Mouse (Mus musculus): ENCODE measurements around the gene Pacrg. TPM values are rescaled to one million over a fixed set of nuclear protein-coding genes. Genes with fewer than 3 reads are reported as not detected.

The Pacrg gene
- total and polyA plus RNA-seq, 3 experiments = not detected

GRCm38 (mm10) chr17:10583301-10583700 is 256.8 kb downstream of the Pacrg start:
- dilution Hi-C loops (cut with MboI; ENCODE audit: extremely low pct_ligation_motif_present, extremely low pct_unique_long_range_greater_than_20kb, low sequenced_read_pairs) = no loop called here

GRCm38 (mm10) chr17:10575306-10575705 is 264.8 kb downstream of the Pacrg start:
- Histone ChIP-seq H3K79me2 (replicated peaks; ENCODE audit: control insufficient read depth, extremely low read depth, insufficient read depth, poor library complexity, severe bottlenecking) (no peaks in the 10 kb centered on the region), H3K9ac (ENCODE audit: insufficient read depth, low read depth) (no peak overlapping the region), H3K9me3 (replicated peaks; ENCODE audit: low read length) (no peaks in the 10 kb centered on the region), H3K4me3 (replicated peaks in 1 of 3; ENCODE audit: low read depth in 2 of 3, low read length in 2 of 3, poor library complexity in 1 of 3) (no peak overlapping the region), H3K27me3 (replicated peaks) (no peaks in the 10 kb centered on the region), H3K4me1 (ENCODE audit: control insufficient read depth in 1 of 2, insufficient read depth in 2 of 2) (no peaks in the 10 kb centered on the region), H3K27ac (ENCODE audit: insufficient read depth, low read depth) (no peak overlapping the region), H3K4me2 (ENCODE audit: insufficient read depth, low read depth, poor library complexity, severe bottlenecking) (no peak overlapping the region), H3K36me3 (replicated peaks in 1 of 2; ENCODE audit: control insufficient read depth in 1 of 2, insufficient read depth in 1 of 2, low read length in 1 of 2) (no peaks in the 10 kb centered on the region)
- no peak for DNase-seq (ENCODE audit: extremely low read depth)
- dilution Hi-C loops (cut with MboI; ENCODE audit: extremely low pct_ligation_motif_present, extremely low pct_unique_long_range_greater_than_20kb, low sequenced_read_pairs) (no loop called here), in situ Hi-C loops (cut with MboI; ENCODE audit: low pct_ligation_motif_present, low pct_unique_long_range_greater_than_20kb, low sequenced_read_pairs) (no loop called here)
- TF ChIP-seq CHD2 (IDR thresholded peaks at IDR 0.05; ENCODE audit: low read length) (no peak), EP300 (IDR thresholded peaks at IDR 0.05; ENCODE audit: low read length) (no peak), NELFE (IDR thresholded peaks at IDR 0.05; ENCODE audit: low read depth, low read length) (no peak), KAT2A (IDR thresholded peaks at IDR 0.05; ENCODE audit: insufficient replicate concordance, low read length) (no peak), ZMIZ1 (IDR thresholded peaks at IDR 0.05; ENCODE audit: low read depth, low read length) (no peak), ZC3H11A (IDR thresholded peaks at IDR 0.05; ENCODE audit: low read depth, low read length) (no peak), MEF2A (IDR thresholded peaks at IDR 0.05; ENCODE audit: borderline replicate concordance, low read depth, low read length) (no peak), MAFK (IDR thresholded peaks at IDR 0.05; ENCODE audit: insufficient replicate concordance, low read length) (no peak), ZNF384 (IDR thresholded peaks at IDR 0.05; ENCODE audit: low read depth, low read length) (no peak), MYC (IDR thresholded peaks at IDR 0.05; ENCODE audit: low read depth, low read length) (no peak)

More at GRCm38 (mm10) chr17:10583301-10583700, 256.8 kb downstream of the Pacrg start:
- Histone ChIP-seq H3K27ac (ENCODE audit: insufficient read depth, low read depth) (no peak overlapping the region), H3K27me3 (replicated peaks) (no peaks in the 10 kb centered on the region), H3K9ac (ENCODE audit: insufficient read depth, low read depth) (no peak overlapping the region), H3K4me1 (ENCODE audit: control insufficient read depth in 1 of 2, insufficient read depth in 2 of 2) (no peaks in the 10 kb centered on the region), H3K4me2 (ENCODE audit: insufficient read depth, low read depth, poor library complexity, severe bottlenecking) (no peak overlapping the region), H3K4me3 (replicated peaks in 1 of 3; ENCODE audit: low read depth in 2 of 3, low read length in 2 of 3, poor library complexity in 1 of 3) (no peak overlapping the region), H3K79me2 (replicated peaks; ENCODE audit: control insufficient read depth, extremely low read depth, insufficient read depth, poor library complexity, severe bottlenecking) (no peaks in the 10 kb centered on the region), H3K36me3 (replicated peaks in 1 of 2; ENCODE audit: control insufficient read depth in 1 of 2, insufficient read depth in 1 of 2, low read length in 1 of 2) (no peaks in the 10 kb centered on the region), H3K9me3 (replicated peaks; ENCODE audit: low read length) (no peaks in the 10 kb centered on the region)
- no peak for DNase-seq (ENCODE audit: extremely low read depth)
- TF ChIP-seq KAT2A (IDR thresholded peaks at IDR 0.05; ENCODE audit: insufficient replicate concordance, low read length) (no peak), MAZ (IDR thresholded peaks at IDR 0.05; ENCODE audit: low read depth, low read length) (no peak), UBTF (IDR thresholded peaks at IDR 0.05; ENCODE audit: low read depth, low read length) (no peak), POLR2AphosphoS2 (IDR thresholded peaks at IDR 0.05; ENCODE audit: low read depth, low read length) (no peak)
- in situ Hi-C loops (cut with MboI; ENCODE audit: low pct_ligation_motif_present, low pct_unique_long_range_greater_than_20kb, low sequenced_read_pairs) = no loop called here

- H3K79me2 ChIP-seq (replicated peaks; ENCODE audit: control insufficient read depth, extremely low read depth, insufficient read depth, poor library complexity, severe bottlenecking) = no peaks in the 10 kb centered on the region
- DNase-seq (ENCODE audit: extremely low read depth) = no peak
- H3K27me3 ChIP-seq (replicated peaks) = no peaks in the 10 kb centered on the region
- in situ Hi-C loops (cut with MboI; ENCODE audit: low pct_ligation_motif_present, low pct_unique_long_range_greater_than_20kb, low sequenced_read_pairs) (no loop called here), dilution Hi-C loops (cut with MboI; ENCODE audit: extremely low pct_ligation_motif_present, extremely low pct_unique_long_range_greater_than_20kb, low sequenced_read_pairs) (no loop called here)
- H3K4me2 ChIP-seq (ENCODE audit: insufficient read depth, low read depth, poor library complexity, severe bottlenecking) = no peak overlapping the region
- H3K9me3 ChIP-seq (replicated peaks; ENCODE audit: low read length) = no peaks in the 10 kb centered on the region
- H3K4me1 ChIP-seq (ENCODE audit: control insufficient read depth in 1 of 2, insufficient read depth in 2 of 2) = no peaks in the 10 kb centered on the region
- H3K36me3 ChIP-seq (replicated peaks in 1 of 2; ENCODE audit: control insufficient read depth in 1 of 2, insufficient read depth in 1 of 2, low read length in 1 of 2) = no peaks in the 10 kb centered on the region
- no peak overlapping the region for H3K4me3 ChIP-seq (replicated peaks in 1 of 3; ENCODE audit: low read depth in 2 of 3, low read length in 2 of 3, poor library complexity in 1 of 3)
- H3K9ac ChIP-seq (ENCODE audit: insufficient read depth, low read depth) = no peak overlapping the region
- no peak overlapping the region for H3K27ac ChIP-seq (ENCODE audit: insufficient read depth, low read depth)
- TF ChIP-seq SIN3A (IDR thresholded peaks at IDR 0.05; ENCODE audit: low read length) (no peak), TBP (conservative IDR thresholded peaks at IDR 0.05; ENCODE audit: low read depth, low read length) (no peak), JUND (conservative IDR thresholded peaks at IDR 0.05; ENCODE audit: low read depth, low read length) (no peak), MXI1 (IDR thresholded peaks at IDR 0.05; ENCODE audit: low read depth, low read length) (no peak), RCOR1 (conservative IDR thresholded peaks at IDR 0.05; ENCODE audit: low read depth, low read length) (no peak), ZKSCAN1 (IDR thresholded peaks at IDR 0.05; ENCODE audit: borderline replicate concordance, low read depth, low read length) (no peak), HCFC1 (IDR thresholded peaks at IDR 0.05; ENCODE audit: low read depth, low read length) (no peak), TCF12 (IDR thresholded peaks at IDR 0.05; ENCODE audit: low read depth, low read length) (no peak), MAX (IDR thresholded peaks at IDR 0.05; ENCODE audit: low read length) (no peak), GABPA (IDR thresholded peaks at IDR 0.05; ENCODE audit: insufficient replicate concordance, low read depth, low read length) (no peak), POLR2AphosphoS2 (IDR thresholded peaks at IDR 0.05; ENCODE audit: low read depth, low read length) (no peak), SMC3 (IDR thresholded peaks at IDR 0.05; ENCODE audit: low read depth, low read length) (no peak), ZNF384 (IDR thresholded peaks at IDR 0.05; ENCODE audit: low read depth, low read length) (no peak), USF2 (conservative IDR thresholded peaks at IDR 0.05; ENCODE audit: low read depth, low read length) (no peak), E2F4 (IDR thresholded peaks at IDR 0.05; ENCODE audit: insufficient replicate concordance, low read depth, low read length) (no peak), ZMIZ1 (IDR thresholded peaks at IDR 0.05; ENCODE audit: low read depth, low read length) (no peak), ETS1 (conservative IDR thresholded peaks at IDR 0.05; ENCODE audit: low read depth, low read length) (no peak)
Observed at GRCm38 (mm10) chr17:10572436-10572835, 267.7 kb downstream of the Pacrg start.
